Mouse (Mus musculus) adrenal gland, adult 18-20 months (tissue): ENCODE measurements around the gene Tubgcp6. TPM values are rescaled to one million over a fixed set of nuclear protein-coding genes. Genes with fewer than 3 reads are reported as not detected.

Experiments used
- DNase-seq, 2 experiments: peaks; one replicate each; pipeline ENCODE4 v3.0.0; 2021 to 2022; ENCODE audit warnings: low spot score in 2 of 2
- total RNA-seq, 2 experiments: library from RNA; stranded (reverse); gene quantifications; 1 replicate in 1 of 2; 2 replicates in 1 of 2; pipeline ENCODE4 v1.2.3; 2021

Tubgcp6 gene
- total RNA-seq, 2 experiments from 2014 or later = 10.8 to 13.0 TPM

DNA sequence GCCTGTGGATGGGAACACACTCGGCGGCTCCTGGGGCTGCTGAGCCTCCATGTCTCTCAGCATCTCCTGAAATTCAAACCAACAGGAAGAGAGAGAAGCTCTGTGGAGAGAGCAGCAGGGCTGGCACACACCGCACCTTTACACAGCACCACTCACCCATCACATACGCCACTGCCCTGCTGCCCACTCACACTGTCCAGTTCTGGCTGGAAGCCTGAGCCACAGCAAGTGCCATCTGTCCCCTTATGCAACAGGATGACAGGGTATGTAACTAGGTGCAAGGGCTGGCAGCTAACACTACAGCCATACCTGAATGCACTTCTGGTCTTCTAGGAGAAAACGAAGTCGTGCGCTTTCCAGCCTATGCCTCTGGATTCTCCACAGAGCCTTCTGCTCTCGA, 18.5 kb downstream of the Tubgcp6 start:
- DNase-seq = no peak

DNA sequence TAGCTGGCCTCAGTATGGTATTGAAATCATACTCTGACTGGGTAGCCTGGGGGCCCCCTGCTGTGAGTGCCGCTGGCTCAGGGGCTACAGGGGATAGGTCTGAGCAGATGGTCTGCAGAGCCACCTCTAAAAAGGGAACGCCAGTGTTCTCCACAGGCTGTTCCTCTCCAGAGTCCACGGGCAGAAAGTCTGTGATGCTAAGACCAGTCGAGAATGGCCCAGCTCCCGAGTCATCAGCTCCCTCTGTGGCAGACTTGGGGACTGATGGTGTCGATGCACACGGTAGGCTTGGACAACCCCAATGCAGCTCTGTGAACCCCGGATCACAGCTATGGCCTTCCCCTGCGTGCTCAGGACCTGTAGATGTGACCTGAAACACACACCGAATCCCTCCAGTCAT, 19.0 kb downstream of the Tubgcp6 start:
- no peak for DNase-seq

DNA sequence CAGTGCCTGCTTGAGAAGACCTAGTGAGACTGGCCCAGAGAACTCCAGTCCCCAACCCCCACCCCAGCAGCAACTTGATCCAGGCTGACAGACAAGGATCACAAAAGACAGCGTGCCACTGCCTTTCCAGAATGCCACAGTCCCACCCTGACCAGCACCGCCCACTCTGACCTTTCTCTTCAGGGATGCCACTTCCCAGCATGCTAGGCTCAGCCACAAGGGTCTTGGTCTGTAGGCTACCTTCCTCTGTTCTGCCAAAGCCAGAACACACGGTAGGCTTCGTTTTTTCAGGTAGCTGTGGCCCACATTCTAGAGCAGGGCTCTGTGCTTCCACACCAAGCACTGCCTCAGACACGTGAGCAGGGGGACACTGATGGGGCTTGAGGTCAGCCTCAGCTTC, 20.3 kb downstream of the Tubgcp6 start:
- DNase-seq = no peak

DNA sequence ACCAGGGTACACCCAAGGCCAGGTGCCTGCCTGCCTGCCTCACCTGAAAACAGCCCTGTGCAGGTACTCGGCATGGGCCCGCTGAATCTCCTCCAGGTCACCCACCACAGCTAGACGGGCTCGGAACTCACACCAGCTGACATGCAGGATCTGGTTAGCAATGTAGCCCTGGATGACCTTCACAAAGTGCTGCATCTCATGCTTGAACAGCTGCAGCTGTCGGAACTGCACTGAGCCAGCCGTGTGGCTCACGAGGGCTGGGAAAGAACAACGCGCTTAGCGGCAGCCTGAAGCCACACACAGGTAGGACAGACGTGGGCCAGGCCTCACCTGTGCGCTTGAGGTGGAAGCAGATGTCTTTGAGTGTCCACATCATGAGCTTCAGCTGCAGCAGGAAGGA, 22.1 kb downstream of the Tubgcp6 start:
- DNase-seq = no peak

DNA sequence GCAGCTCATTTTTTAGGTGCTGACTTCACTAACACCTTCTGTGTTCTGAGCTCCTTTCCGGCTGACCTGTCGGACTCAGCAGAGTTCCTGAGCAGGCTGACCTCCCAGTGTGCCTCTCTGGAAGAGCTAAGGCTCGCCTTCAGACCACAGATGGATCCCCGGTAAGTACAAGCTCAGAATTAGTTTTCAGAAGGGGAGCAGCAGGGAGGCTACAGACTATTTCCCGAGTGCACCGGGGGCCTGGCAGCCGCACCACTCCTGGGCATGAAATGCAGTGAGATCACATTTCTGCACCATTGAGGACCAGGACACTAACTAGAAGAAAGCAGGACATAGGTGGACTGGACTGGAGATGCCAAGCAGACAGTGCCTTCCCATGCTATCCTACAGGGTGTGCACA, 24.3 kb downstream of the Tubgcp6 start:
- no peak for DNase-seq

DNA sequence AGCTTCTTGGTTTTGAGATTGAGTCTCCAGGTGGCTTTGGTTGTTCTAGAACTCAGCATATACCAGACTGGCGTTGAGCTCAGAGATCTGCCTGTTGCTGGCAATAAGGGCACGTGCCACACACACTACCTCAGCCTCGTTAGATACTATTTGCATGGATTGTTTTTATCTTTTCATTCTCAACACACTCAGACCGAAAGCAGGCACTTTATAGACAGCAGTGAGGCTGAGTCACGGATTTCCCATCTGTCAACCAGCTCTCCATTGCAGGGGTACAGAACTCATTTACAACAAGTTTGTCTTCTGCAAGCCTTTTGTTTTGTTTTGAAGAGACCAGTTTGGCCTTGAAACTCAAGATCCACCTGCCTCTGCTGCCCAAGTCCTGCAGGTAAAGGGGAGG, 25.5 kb downstream of the Tubgcp6 start:
- DNase-seq = no peak

DNA sequence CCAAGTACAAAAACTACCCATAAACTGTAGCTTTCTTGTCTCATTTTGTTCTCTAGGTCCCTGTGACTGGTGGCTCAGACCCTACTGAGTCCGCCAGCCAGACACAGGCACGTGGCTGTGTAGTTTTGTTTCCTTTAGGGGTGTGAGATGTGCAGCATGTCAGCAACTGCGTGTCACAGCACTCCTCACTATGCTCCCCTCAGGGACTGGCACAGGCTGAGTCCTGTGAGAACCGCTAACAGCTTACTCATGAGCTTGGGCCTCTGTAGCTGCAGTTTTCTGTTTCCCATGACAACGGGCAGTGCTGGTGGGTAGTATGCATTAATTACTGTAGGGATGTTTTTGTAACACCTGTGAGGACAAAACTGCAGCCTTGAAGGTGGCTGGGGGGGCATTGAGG, 30.7 kb downstream of the Tubgcp6 start:
- no peak for DNase-seq

DNA sequence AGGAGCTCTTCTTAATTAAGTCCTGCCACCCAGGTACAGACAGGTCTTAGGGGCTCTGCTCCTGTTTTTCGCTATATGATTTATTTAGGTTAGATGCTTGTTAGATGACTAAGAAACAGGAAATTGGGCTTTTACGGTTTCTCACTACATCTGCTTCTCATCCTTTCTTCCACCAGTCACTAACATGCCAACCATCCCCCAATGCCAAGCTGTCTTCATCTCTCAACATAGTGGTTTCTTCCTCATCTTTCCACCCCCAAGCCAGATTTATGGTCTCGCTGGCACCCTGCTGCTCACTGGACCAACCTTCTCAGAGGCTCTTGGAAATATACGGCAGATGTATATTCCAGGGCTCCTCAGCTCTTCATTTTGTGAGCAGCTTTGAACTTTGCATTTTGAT, 32.2 kb downstream of the Tubgcp6 start:
- DNase-seq = no peak

DNA sequence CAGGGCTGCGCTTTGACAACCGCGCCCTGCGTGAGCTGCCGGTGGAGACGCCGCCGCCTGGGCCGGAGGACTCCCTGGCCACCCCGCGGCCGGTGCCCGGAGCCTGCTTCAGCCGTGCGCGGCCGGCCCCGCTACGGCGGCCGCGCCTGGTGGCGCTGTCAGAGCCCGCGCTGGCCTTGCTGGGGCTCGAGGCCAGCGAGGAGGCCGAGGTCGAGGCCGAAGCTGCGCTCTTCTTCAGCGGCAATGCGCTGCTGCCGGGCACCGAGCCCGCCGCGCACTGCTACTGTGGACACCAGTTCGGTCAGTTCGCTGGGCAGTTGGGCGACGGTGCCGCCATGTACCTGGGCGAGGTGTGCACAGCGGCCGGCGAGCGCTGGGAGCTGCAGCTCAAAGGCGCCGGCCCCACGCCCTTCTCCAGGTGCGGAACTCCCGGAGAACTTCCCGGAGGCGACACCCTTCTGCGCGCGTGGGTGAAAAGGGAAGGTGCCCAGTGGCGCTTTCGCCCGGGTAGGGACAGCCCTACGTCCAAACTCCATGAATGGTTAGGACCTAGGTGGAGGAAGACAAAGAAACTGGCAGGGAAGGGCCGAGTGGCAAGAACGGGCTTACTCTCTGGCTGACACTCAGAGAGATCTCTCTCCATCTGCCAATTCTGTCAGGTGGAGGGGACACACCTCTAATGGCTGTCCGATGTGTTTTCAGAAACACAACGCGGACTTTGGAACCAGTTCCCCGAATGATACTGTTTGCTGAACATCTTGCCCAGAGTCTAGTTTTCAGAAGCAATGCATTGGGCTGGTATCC, 33.5 kb downstream of the Tubgcp6 start:
- peak in 1 of 2 experiments; percentile 46 for DNase-seq

DNA sequence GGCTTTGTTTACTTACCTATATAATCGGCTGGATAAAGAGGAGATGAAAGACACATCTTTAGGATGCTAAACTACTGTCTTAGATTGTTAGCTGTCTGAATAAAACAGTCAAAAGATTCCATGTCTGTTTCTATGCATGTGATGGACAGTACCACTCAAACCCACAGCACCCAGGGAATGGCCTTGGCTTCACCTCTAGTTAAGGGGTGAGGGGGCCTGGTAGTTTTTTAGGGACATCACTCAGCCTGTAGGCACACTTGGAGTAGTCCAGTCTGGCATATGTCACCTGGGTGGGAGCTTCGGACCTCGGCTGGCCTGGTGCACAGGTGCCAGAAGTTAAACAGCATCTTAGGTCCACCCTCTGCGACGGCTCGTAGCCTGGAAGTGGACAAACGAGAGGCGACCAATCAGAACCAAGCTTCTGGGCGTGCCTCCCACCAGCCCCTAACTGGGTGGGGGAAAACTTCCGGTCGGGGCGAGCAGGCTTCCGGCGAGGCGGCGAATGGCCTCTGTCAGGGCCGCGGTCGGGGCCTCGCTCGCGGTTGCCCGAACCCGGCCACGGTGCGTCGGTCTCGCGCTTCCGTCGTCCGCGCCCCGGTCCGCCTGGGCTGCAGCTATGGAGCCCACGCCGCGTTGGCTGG, 34.2 kb downstream of the Tubgcp6 start, which contains the start of gene Selenoo:
Selenoo (plus strand) TSS at position 478 of the 641 bp plus-strand sequence.
- DNase-seq = peak; percentile 84 to 90

DNA sequence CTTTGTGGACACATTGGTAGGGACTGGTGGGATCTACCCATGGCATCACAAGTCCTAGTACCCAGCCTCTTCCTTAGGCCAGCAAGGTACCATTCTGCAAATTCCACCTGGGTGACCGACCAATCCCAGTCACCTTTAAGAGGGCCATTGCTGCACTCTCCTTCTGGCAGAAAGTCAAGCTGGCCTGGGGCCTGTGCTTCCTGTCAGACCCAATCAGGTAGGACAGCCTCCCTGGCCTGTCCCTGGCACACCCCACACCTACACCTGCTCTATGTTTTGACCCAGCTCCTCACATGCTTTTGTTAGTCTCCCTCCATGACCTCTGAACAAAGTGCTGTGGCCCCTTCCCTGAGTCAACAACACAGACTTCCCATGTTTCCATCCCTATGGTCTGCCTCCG, 38.1 kb downstream of the Tubgcp6 start:
- no peak for DNase-seq

DNA sequence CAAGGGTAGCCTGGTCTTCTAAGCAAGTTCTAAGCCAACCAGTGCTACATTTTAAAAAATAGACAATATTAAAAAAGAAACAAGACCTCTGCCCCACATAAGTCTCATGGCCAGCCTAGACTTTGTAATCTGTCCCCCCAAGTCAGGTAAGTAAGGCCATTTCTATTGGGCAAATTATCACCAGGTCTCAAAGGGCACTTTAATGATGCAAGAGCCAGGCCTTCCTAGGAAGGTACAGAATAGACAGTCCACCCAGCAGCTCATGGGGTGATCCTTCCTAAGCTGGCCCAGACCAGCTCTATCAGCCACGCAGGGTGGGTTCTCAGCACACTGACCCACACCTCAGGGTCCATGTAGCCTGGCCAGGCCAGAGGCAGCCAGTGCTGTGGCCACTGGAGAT, 39.0 kb downstream of the Tubgcp6 start:
- no peak for DNase-seq

DNA sequence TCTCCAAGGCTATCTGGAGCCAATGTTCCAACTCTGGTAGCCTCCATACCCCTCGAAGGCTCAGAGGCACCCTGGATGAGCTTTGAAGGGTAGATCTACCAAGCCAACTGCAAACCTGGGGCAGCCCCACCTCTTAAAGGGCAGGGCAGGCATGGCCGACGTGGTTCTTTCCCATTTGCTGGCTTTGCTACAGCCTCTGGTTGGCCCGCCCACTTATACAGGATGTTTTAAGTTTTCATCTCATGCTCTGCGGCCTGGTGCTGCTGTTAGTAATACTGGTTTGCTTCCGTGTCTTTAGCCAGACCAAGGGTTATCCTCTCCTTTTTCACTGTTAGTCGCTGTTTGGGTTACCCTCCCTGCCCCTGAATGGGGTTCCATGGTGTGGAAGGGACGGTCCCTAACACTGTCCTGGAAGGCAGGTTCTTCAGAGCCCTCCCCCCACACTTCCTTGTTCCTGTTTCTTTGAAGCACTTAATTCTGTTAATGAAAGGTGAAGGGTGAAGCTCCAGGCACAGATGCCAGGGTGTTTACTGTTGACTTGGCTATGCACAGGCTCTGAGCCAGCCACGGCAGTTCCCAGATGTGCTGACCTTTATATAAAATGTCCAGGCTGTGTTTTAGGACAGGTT, 44.6 kb downstream of the Tubgcp6 start:
- no peak for DNase-seq

DNA sequence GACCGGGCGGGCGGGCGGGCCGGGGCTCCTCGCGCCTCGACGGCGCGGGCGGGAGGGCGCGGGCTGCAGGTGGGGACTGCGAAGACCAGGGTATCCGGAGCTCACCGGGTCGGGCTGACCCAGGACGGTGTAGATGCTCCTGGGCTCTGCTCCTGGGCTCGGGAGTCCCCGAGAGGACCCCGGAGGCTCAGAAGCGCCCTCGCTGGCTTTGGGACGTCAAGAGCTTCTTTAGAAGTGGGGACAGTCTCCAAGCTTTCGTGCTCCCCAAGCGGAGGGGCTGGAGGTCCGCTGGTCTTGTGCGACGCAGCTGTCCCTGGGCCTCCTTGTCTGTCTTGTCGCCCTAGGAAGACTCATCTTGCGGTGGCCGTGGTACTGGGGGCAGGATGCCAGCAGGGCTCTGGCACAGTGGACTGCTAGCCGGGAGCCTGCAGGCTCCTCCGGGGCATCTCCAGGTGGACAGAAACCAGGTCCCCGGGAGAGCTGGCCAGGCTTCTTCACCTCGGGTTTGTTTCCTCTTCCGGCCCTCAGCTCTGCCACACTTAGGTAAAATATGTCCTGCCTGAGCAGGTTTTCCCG, 46.7 kb downstream of the Tubgcp6 start:
- DNase-seq = peak; percentile 53 to 60

DNA sequence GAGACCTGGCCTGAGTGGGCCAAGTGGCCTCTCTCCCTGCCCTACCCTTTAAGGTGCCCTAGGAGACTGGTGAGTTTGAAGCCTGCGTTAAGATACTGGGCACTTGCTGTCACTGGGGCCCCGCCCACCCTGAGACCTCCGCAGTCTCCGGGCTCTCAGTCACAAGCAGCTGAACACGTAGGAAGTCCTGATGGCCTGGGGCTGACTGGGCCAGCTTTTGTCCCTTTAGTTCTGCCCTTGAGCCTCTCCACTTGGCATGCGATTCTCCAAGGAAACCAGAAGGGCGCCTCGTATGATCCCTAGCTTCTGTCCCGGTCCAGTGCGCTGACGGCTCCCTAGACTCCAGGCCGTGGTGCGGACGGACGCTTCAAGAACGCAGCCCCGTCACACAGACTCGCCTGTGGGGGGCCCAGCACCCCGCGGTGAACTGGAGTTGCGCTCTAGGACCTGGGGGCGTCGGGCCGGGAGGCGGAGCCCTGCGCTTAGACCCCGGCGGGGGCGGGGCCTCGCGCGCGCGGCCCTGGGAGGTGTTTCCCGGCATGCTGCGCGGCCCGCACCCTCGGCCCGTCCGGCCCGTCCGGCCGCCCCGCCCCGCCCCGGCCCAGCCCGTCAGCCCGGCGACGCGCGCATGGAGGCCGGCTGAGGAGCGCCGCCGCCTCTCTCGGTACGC, 47.3 kb downstream of the Tubgcp6 start:
- peak; percentile 85 to 86 for DNase-seq

DNA sequence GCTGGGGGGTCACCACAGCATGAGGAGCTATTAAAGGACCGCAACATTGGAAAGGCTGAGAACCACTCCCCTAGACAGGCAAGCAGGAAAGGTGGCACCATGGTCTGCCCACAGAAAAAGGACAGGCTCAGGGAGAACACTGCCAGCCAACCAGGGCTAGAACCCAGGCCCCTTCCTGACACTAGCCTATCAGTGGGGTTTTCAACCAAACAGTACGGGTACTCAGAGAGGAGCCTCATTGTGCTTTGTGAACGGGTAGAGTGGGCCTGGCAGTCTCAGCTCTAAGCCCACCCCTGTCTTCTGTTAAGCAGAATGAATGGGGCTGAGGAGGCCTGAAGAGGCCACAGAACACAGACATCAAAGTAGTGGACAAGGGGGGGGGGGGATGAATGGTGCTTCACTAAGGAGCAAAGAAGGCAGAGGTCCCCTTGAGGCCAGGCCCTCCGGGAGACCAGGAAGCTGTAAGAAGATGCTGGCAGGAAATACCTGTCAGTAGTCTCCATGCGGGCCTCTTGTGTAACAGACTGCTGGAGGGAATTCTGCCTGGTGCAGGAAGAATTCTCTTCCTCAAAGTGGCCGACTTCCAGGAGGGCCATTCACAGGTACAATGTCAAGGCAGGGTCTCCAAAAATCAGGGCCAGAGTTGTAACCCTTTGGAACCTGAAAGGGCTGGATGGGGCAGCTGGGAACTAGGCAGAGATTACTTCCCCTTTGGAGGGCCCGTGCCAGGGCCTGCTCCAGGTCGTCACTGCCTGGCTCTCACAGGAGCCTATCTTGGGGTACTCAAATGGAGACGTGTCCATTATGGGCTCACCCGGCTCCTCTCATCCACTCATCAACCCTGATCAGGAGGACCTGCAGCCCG, 48.1 kb downstream of the Tubgcp6 start, which contains the start of gene Trabd:
Trabd (plus strand) TSS at position 512 of the 865 bp plus-strand sequence.
- no peak for DNase-seq

DNA sequence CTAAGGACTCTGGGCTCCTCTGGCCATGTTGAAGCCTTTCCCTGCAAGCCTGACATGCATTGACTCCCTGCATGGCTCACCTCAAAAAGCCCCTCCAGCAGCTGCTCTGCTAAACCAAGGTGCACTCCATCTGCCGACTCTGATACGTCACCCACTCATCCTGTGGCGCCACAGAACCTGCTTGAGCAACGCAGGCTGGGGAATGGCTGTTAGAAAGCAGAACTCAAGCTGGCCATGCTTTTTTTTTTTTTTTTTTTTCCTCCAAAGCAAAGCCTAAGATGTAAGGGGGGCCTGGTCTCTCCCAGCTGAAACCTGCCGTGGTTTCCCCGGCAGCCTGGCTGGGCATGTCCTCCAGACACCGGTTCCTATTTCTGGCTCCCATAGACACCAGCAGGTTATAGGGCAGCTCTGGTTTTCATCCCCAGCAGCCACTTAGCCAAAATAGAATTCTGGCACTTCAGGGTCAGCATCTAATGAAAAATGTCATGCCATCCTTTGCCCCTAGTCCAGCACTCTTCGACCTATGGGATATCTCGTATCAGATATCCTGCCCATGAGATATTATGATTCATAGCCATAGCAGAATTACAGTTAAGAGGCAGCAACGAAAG, 48.8 kb downstream of the Tubgcp6 start:
- no peak for DNase-seq

DNA sequence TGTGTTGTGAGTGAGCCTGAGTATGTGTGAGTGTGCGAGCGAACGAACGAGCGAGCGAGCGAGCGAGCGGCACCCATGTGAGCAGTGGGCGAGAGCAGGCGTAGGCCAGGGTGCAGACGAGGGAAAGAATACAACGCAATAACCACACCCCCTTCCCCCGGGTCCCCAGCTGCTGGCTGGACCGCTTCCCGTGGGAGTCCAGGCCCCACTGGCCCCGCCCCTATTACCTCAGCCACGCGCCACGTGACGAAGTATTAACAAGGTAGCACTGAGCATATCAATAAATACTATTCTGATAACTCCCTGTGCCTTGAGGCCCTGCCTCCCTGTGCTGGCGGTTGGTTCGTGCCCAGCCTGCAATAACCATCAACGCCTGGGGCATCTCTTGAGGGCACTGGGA, 52.3 kb downstream of the Tubgcp6 start:
- DNase-seq = no peak

DNA sequence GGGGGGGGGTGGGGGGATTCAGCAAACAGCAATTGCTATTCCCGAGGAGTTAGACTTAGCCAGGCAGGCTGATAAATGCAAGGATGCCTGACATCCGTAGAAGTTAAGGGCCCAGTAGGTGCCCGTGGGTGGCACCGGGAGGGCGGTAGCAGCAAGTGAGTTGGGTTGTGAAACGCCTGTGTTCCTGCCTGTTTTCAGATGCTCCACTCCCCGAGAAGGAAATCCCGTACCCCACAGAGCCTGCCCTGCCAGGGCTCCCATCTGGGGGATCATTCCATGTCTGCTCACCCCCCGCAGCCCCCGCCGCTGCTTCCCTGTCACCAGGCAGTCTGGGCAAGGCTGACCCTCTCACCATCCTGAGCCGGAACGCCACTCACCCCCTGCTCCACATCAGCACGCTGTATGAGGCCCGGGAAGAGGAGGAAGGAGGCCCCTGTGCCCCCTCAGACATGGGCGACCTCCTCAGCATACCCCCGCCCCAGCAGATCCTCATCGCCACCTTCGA, 53.5 kb downstream of the Tubgcp6 start:
- no peak for DNase-seq

DNA sequence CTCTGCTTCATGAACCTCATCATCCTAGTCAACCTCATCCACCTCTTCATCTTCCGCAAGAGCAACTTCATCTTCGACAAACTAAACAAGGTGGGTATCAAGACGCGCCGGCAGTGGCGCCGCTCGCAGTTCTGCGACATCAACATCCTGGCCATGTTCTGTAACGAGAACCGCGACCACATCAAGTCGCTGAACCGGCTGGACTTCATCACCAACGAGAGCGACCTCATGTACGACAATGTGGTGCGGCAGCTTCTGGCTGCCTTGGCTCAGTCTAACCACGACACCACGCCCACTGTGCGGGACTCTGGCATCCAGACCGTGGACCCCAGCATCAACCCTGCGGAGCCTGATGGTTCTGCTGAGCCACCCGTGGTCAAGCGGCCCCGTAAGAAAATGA, 54.7 kb downstream of the Tubgcp6 start:
- no peak for DNase-seq
